Mouse (Mus musculus): Measurements from ENCODE around the gene Slc2a13. TPM values are rescaled to one million over a fixed set of nuclear protein-coding genes. Genes with fewer than 3 reads are reported as not detected.
A peak's percentile ranks its signal among the peaks of the same experiment; 100 is the strongest.

Slc2a13 gene
- 1 to 10 TPM; 3.4 to 3.8 TPM for total RNA-seq (2021)
- long read RNA-seq, experiment 1: 0 reads
- long read RNA-seq, experiment 2, partial matches to known transcripts: 0 of 1 reads
- long read RNA-seq, experiment 2, other reads (novel, unspliced or antisense): 1 of 1 reads

DNA sequence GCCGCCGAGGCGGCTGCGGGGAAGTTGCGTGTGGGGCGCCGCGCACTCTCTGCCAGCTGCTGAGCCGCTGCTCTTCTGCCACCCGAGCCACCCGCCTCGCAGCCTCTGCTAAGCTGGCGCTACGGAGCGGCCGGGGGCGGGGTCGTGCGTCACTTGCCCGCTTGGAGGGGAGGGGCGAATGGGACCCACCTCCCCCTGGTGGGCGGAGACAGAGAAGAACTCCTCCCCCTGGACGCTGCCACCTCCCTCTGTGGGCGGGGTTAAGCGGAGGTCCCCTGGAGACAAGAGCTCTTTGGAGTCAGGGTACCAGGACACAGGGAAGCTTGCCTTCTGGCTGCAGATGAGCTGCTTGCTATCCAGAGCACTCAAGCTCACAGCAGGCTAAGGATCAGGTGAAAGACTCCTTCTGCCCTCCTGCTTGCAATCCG lies at the start of gene Slc2a13:
Gene Slc2a13, minus strand, starts transcription at position 151 of the 428 bp plus-strand sequence.
- DNase-seq: peak; percentile 95

DNA sequence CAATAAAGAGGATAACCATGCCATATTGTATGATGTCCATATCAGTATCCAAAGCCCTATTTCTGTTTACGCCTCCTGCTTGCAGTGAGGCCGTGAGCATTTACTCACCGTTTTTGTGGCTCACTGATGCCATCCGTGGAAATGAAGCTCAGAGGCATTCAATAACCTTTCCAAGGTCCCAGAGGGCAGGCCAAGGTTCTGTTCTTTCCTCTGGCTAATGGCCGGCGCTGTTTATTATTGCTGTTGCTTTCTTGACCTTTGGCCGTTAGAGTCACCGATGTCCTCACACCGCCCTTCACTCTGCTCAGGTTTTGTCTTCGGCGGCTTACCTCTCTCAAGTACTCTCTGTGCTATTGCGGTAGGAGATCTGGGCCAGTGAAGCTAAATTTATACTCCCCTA lies 43.0 kb upstream of the Slc2a13 start:
- peak in 1 of 2 experiments; percentile 52 for DNase-seq

DNA sequence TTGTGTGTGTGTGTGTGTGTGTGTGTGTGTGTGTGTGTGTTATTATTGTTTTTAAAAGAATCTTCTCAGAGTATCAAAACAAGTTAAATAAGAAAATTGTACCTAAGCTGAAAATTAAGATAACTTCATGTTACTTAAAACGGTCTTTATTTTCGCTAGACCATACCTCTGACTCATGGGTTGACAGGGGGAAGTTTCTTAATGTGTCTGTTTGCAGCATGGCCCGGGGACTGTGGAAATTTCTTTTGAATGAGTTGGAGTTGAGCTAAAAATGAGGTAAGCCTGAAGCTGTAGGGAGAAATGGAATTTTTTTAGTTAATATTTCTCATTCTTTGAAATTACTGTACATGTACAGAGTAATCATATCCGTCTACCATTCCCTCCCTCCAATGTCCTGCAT lies 42.5 kb upstream of the Slc2a13 start:
- no peak for DNase-seq

DNA sequence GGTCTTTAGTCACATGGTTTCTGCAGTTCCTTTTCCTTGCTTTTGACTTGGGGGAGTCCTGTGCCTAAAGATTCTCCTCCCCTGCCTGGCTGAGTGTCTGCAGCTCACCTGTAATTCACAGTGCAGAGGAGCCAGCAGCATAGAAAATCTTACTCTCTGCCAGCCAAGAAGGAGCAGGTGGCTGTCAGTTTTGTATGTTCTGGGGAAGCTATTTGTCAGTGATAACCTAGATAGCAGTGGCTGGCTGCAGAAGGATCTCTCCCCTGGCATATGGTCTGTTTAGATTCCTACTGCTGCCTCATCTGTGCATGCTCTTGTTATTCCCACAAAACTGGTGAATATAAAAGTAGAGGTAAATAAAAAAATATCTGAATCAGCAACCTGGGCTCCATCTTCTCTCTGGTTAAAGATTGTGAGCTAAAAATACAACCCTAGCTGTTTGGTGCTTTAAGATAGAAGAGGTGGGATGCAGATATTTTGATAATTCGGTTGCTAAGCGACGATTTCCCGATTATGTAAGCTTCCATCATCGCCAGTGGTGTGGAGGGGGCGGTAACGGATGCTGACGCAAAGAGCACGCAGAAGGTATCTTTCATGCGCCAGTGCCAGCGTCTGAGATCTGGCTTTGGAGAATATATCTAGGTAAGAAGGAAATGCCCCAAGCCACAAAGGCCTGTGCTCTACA lies 41.1 kb upstream of the Slc2a13 start:
- DNase-seq: no peak

DNA sequence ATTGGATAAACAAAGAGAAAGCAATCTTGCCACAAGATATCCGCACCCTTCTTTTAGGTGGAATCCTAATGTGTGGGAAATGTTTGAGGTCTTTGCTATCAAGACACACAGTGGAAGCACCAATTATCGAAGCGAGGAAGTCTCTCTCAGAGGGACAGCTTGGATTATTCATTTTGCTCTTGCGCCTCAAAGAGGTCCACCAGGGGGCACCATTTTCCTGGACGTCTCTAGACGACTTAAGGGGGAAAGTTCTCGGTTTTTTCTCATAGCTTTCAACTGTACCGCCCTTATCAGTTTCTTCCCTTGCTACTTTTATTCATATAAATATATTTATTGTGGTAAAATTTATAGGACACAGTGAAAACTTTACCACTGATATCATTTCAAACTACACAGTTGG lies 36.7 kb upstream of the Slc2a13 start:
- peak; percentile 79 to 88 for DNase-seq

DNA sequence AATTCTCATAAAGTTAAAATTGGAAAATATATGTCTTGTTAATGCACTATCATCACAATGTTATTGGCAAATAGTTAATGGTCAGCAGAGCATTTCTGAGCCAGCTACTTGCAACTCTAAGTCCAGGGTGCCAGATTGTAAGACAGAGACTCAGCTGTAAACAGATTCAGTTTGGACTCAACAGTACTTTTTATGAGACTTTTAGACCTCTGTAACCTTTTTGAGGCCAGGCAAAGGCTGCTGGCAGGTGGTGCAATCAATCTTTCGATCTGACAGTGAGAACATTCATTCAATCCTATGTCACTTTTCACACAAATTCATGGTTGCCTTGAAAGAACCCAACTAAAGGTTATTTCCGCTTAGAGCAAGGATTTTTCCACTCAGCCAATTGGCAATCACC lies 35.8 kb upstream of the Slc2a13 start:
- no peak for DNase-seq

DNA sequence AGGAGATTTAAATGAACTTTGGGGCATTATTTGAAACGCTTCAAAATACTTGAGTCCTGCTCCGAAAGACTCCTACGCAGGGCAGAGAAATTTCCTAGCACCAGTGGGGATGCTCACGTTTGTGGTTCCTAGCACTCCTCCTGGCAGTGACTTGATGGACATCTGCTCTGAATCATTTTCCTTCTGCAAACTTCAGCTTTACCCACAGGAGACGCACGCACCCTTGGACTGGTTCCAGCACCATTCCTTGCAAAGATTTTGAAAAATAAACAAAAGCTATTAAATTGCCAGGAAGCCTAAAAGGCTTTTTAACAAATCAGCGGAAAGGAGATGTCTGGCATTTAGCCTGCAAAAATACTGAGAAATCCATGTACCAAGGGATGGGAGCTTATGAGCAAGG lies 28.1 kb upstream of the Slc2a13 start:
- no peak for DNase-seq

DNA sequence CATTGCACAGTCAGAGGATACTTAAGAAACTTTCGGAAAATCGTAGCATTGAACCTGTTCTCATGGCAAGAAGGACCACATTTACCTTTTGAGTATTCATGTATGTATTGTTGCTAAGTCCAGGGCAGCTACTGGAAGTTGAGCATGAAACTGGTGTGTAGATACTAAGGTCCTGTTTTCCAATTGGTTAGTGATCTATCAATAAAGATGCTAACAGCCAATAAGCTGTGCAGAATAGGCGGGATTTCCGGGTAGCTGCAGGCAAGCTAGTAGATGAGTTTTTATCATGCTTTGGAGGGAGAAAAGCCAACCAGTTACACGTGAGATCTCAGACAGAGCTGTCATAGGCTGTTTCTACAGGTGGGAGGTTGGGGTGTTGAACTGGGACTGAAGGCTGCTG lies 24.2 kb upstream of the Slc2a13 start:
- no peak for DNase-seq

DNA sequence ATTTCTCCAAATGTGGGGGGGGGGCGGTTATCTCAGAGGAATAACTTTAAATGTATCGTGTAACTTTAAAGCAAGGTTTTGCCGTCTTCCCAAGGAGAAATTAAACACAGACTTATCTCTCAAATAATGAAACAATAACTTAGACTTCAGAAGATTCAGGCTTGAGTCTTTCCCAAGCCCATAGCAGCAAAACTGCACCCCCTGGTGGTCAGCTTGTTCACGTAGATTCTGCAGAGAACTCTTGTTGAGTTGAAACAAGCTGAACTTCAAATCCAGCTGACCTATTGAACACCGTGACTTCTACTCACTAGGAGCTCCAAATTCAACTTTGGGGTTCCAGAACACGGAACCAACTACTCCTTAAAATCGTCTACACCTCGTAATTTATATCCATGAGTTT lies 1.4 kb upstream of the Slc2a13 start:
- DNase-seq: peak; percentile 90 to 93

DNA sequence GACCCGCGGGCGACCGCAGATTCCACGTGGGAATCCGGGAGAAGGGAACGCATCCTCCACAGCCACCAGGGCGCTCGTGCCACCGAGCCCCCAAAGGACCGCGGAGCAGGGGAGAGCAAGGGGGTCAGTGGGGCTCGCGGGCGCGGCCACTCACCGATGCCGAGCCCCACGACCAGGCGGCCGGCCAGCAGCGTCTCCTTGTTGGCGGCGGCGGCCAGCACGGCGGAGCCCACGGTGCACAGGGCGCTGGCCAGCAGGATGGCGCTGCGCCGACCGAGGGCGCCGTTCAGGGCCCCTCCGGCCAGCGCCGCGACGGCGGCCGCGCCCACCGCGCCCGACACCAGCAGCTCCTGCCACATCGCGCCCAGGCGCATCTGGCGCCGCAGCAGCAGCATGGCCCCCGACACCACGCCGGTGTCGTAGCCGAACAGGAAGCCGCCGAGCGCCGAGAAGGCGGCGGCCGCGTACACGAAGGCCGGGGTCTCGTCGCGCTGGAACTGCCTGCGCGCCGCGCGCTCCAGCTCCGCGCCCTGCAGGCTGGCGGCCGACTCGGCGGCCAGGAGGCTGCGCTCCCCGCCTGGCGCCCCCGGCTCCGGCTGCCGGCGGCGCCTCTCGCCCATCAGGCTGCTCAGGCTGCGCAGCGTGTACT lies 516 bp downstream of the Slc2a13 start:
- DNase-seq: peak; percentile 55 to 69

DNA sequence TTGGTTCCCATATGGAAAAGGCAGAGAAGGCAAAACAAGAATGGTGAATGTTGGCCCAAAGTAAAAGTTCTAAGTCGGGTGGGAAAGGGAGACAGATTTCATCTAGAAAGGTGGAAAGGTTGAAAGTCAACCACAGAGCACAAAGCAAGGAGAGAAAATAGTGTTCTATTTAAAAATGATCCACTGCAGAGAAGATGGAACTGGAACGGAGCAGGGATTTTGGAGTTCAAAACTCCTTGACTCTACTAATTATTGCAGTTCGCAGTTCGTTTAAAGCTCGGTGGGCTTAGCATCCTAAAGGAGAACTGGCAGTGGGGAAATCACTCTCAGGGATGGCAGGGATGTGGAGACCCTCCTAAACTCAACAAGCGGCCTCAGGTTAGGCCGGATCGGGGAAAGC lies 1.1 kb downstream of the Slc2a13 start:
- DNase-seq: no peak

DNA sequence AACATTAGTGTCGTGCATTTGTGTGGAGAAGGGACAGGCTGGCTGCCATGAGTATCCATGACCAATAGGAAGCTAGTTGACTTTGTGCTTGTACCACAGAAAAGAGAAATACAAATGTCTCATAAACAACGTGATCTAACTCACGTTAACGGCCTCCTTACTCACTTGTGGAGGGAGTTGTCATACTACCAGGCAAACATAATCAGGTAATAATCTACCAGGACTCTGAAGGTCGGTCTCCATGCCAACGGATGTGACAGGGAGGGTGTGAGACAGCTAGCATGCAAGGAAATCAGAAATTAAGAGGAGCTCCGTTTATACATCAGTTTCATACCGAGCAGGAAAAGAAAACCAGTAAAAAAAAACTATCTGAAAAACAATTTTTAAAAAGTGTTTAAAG lies 6.3 kb downstream of the Slc2a13 start:
- DNase-seq: no peak

DNA sequence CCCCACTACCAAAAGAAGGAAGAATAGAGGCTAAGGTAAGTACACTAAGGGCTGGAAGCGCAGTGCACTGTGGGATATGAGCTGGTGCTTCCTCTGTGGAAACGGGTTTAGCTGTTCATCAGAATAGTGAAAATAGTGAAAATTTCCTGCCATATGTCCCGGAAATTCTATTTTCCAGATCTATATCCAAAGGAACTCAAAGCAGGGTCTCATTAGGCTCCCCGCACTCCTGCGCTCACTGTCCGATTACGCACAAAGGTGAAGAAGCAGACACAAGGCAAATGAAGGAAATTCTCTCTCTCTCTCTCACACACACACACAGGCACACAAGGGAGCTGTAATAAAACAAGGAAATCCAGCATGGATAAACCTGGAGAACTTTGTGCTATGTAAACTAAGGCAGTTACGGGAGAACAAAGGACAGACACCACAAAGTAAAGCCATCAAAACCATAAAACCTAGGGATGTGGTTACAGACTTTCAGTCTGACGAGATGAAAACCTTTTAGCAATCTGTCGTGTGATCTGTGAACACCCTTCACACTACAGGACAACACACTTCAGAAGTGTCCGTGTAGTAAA lies 7.9 kb downstream of the Slc2a13 start:
- DNase-seq: no peak

DNA sequence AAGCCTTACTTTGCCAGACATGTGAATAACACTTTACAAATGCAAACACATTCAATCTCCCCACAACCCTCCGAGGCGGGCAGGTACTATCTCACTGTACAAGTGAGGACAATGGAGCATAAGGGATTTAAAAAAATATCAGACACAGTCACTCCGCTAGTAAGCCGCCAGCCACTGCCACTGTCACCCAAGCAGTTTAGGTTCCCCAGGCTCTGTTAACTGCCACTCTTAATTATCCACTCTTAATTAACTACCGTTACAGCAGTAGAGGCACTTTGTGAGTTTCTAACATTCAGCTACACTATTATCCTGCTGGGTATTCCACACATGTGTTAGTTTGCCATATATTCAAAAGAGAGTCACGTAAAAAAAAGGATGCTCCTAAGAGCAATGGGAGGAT lies 11.3 kb downstream of the Slc2a13 start:
- no peak for DNase-seq

DNA sequence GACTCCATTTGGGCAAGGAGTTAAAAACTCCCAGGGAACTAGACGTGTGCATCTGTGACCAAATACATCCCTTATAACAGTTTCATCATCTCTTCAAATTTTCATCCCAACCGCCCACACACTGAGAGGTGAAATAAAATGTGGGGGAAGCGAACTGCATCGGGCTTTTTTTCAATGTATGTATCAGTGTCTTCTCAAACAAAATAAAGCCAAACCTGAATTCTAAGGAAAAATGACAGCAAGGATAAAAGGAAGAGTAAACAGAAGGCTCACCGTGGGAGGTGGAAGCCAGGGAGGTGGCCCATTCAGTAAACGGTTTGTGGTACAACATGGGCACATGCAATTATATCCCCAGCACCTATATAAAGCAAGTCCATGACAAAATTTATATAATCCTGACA lies 17.7 kb downstream of the Slc2a13 start:
- DNase-seq: no peak

DNA sequence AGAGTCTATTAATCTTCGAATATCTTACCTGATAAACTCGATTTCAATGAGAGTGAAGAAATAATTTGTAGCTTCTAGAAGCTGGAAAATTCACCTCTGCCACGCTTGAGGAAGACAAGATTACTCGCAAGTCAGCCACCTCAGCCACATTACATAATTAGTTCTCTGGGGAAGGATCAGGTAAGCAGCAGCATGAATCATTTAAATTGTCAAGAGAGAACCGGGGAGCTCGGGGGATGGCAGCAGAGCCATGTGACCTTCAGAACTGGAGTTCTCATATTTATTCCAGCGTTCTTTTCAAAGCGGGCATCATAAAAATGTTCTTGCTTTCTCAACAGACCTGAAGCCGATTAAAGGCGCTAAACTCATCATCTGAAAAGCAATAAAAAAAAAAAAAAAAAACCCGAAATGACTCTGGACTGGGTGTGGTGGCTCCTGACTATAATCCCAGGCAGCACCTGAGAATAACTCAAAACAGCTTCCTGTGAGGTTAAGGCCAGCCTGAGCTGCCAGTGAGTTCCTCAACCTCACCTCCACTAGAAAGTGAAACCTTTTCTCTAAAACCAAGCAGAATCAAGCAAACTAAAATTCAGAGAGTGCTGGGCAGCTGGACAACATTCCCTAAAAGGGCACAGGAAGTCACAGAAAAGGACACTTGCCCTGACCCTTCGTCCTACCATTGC lies 24.3 kb downstream of the Slc2a13 start:
- no peak for DNase-seq

DNA sequence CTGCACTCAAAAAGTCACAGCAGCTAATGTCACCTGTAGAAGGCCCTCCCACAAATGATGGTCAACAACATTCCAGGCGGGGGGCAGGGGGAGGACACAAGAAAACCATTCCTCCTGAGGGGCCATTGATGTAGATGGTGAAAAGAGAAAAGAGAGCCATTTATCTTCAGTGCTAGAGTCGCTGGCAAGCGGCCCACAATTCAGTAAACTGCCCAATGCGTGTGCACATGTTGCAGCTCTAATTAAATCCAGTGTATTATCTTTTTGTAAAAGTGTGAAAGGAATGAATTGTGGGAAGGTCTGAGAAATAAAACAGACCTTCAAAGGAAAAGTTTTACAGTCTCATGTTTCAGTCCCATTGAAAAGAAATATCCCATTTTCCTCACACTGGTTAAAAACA lies 28.5 kb downstream of the Slc2a13 start:
- no peak for DNase-seq

DNA sequence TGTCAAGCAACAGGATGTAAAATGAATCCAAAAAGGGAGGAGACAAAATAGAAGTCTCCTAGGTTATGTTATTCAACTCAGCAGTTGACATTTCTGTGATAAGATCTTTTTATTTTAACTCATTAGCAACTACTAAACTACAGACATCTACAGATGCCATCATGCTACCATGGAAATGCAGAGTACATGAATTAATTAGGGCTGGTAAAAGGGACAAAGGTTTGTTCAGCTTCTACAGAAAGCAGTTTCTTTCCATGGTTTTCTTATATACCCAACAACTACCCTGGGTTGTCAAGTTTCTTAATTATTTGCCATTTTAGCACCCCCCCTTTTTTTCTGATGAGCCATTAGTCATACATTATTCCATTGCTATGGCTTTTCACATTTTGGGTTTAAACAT lies 34.6 kb downstream of the Slc2a13 start:
- no peak for DNase-seq

DNA sequence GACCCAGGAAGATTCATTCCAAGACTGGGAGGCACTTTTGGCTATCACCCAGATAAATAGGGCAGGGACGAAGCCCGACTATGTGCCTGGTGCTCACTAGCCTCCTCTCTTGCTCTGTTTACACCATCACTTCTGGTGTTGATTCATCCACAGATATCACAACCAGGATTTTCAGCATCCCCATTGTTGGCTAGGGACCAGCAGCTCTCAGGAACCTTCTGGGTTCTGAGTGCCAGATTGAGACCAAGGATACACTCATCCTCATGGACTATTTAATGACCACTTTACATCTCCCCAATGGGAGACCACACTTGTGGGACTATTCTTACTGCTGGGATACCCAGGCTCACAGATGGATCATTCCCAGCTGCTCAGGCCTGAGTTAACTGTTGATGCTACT lies 46.2 kb downstream of the Slc2a13 start:
- no peak for DNase-seq

DNA sequence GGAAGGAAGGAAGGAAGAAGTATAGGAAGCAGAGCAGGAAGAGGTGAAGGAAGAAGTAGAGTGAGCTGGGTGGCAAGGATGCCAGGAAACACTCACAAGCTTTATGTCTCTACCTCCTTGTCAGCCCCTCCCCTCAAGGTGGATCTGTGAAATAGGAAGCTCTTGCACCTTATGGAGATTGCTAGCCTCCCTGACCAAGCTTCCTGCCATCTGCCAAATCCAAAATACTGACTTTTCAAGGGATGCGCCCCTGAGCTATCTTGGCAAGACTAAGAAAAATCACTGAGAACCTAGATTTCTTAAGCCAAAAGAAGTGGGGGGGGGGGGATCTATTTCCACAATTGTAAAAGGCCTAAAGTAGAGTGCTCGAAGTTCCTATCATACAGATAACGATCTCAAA lies 46.9 kb downstream of the Slc2a13 start:
- no peak for DNase-seq

DNA sequence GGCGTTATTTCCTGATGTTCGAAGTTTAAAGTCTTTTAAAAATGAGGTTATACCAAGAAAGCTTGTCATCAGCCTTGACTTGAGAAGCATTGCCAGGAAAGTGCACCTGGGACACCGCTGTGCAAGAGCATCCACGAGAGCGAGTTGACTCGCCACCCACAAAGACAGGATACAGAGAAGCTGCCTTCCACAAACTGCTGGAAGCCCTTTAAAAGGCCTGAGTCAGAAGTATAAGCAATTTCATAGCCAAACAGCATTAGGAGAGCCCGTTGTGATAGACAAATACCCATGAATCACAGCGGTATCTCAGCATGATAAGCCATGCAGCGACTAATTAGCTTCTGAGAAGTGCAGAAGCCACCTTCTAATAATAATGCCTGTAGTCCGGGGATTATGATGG lies 48.6 kb downstream of the Slc2a13 start:
- no peak for DNase-seq

DNA sequence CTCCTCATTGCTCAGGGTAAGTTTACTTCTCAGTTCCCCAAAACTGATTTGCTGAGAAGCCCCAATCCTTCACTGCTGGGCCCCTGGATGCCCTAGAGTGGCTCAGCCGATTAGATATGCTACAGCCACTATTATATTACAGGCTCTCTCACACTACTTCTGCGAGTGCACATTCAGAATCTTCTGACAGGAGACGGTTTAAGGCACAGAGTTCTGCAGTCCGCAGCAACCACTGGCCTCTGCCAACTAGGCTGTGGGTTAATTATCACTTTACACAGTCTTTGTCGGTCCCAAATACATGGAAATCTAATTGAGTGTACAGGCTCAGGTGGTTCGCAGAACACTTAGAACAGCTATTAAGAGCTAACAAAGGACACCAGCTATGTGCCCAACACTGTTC lies 69.8 kb downstream of the Slc2a13 start:
- no peak for DNase-seq

DNA sequence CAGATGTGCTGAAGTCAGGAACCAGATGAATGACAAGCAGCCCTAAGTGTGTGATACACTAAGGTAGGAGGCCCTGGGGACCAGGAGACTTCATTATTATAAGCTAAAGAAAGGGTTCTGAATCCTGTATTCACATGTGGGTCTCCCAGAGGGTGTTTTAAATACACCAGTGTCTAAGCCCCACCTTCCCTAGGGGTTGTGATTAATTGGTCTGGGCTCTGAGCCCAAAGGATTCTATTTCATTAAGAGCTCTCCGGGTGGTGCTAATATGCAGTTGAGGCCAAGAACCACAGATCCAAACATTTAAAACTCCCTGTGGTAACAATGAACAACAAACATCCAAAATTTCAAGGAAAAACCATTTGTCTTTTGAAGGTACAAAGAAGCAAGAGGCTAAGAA lies 70.4 kb downstream of the Slc2a13 start:
- peak in 1 of 2 experiments; percentile 3 for DNase-seq

Measured in adrenal gland, postnatal 36 days (tissue).